Mouse (Mus musculus) kidney, postnatal 10 days (tissue): ENCODE data around the gene Syngap1.

Source experiments
- DNase-seq: peaks from one replicate; pipeline ENCODE4 v3.0.0; 2021; ENCODE audit warnings: mixed read lengths

Gene Syngap1

GRCm38 (mm10) chr17:26995562-26995961 is 54.5 kb downstream of the Syngap1 start:
- no peak for DNase-seq

GRCm38 (mm10) chr17:26997661-26998060 is 56.6 kb downstream of the Syngap1 start:
- no peak for DNase-seq

- DNase-seq: no peak
Observed at GRCm38 (mm10) chr17:26998283-26998682, 57.2 kb downstream of the Syngap1 start.

- DNase-seq: peak; percentile 58
Observed at GRCm38 (mm10) chr17:26999996-27000395, 58.9 kb downstream of the Syngap1 start.

- peak; percentile 37 for DNase-seq
Observed at GRCm38 (mm10) chr17:27001151-27001550, 60.1 kb downstream of the Syngap1 start.

- DNase-seq: peak; percentile 29
Observed at GRCm38 (mm10) chr17:27001889-27002288, 60.8 kb downstream of the Syngap1 start.

GRCm38 (mm10) chr17:27004431-27004830 is 63.4 kb downstream of the Syngap1 start:
- peak; percentile 79 for DNase-seq

- DNase-seq: no peak
Observed at GRCm38 (mm10) chr17:27004903-27005485, 63.9 kb downstream of the Syngap1 start.

- DNase-seq: no peak
Observed at GRCm38 (mm10) chr17:27005644-27006043, 64.6 kb downstream of the Syngap1 start.

GRCm38 (mm10) chr17:27008277-27008676 is 67.2 kb downstream of the Syngap1 start:
- no peak for DNase-seq

GRCm38 (mm10) chr17:27011167-27011566 is 70.1 kb downstream of the Syngap1 start:
- DNase-seq: no peak

- peak; percentile 48 for DNase-seq
Observed at GRCm38 (mm10) chr17:27011998-27012672, 71.1 kb downstream of the Syngap1 start.

GRCm38 (mm10) chr17:27012909-27013308 is 71.9 kb downstream of the Syngap1 start:
- no peak for DNase-seq

- DNase-seq: peak; percentile 93
Observed at GRCm38 (mm10) chr17:27017564-27018499, 76.8 kb downstream of the Syngap1 start.

GRCm38 (mm10) chr17:27018555-27019196 is 77.6 kb downstream of the Syngap1 start:
- peak; percentile 25 for DNase-seq

GRCm38 (mm10) chr17:27021076-27021475 is 80.0 kb downstream of the Syngap1 start:
- DNase-seq: peak; percentile 5

GRCm38 (mm10) chr17:27021736-27022135 is 80.7 kb downstream of the Syngap1 start:
- DNase-seq: peak; percentile 4
